Mouse (Mus musculus): Measurements from ENCODE around the gene Zfp282. TPM values are rescaled to one million over a fixed set of nuclear protein-coding genes. Genes with fewer than 3 reads are reported as not detected.

The Zfp282 gene
- polyA plus RNA-seq, 1 experiment from 2014 or later = 13.1 TPM

GRCm38 (mm10) chr6:47906326-47906725 lies 29.3 kb downstream of the Zfp282 start:
- Histone ChIP-seq H3K9me3 (ENCODE audit: control insufficient read depth, low read length) (no peaks in the 10 kb centered on the region), H3K27ac (ENCODE audit: low read depth, low read length) (no peak overlapping the region), H3K9ac (ENCODE audit: low read depth, low read length) (no peak overlapping the region), H3K4me2 (replicated peaks; ENCODE audit: low read depth, low read length) (no peak overlapping the region), H3K4me3 (ENCODE audit: low read depth, low read length) (no peak overlapping the region), H3K4me1 (replicated peaks; ENCODE audit: control insufficient read depth, insufficient read depth, low read length) (no peaks in the 10 kb centered on the region), H3K36me3 (ENCODE audit: control insufficient read depth, insufficient read depth, low read length) (peaks cover 7% of the 10 kb centered on the region; the same call in 1 of the 2 replicates), H3K27me3 (ENCODE audit: control insufficient read depth, insufficient read depth, low read length) (no peaks in the 10 kb centered on the region)
- ATAC-seq (ENCODE audit: low FRiP score) (no peak), DNase-seq (ENCODE audit: low spot score) (no peak)
- WGBS = 92% methylated on average over 5 of the region's 5 CpGs

DNA sequence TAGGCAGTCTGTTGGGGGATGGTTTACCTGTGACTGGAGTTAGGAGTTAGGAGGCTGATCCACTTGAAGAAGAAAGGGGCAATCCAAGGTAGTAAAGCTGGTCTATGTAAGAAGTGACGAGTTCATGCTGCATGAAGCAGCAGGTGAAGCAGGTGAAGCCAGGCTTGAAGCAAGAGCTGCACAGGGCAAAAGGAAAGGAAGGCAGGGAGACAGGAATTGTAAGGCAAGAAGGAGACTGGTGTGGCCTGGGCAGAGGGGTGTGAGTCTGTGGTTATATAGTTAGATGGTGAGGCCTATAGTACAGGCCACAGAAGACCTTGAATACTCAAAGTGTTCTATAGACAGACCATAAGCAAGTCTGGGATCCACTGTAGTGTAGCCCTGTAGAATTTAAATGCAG lies 32.0 kb downstream of the Zfp282 start:
- 92% methylated on average over 1 of the region's 1 CpGs for whole genome bisulfite sequencing
- Histone ChIP-seq H3K4me2 (replicated peaks; ENCODE audit: low read depth, low read length) (no peak overlapping the region), H3K36me3 (ENCODE audit: control insufficient read depth, insufficient read depth, low read length) (peaks cover 3% of the 10 kb centered on the region; the same call in 1 of the 2 replicates), H3K4me1 (replicated peaks; ENCODE audit: control insufficient read depth, insufficient read depth, low read length) (no peaks in the 10 kb centered on the region), H3K4me3 (ENCODE audit: low read depth, low read length) (no peak overlapping the region), H3K27me3 (ENCODE audit: control insufficient read depth, insufficient read depth, low read length) (no peaks in the 10 kb centered on the region), H3K9ac (ENCODE audit: low read depth, low read length) (no peak overlapping the region), H3K27ac (ENCODE audit: low read depth, low read length) (no peak overlapping the region), H3K9me3 (ENCODE audit: control insufficient read depth, low read length) (no peaks in the 10 kb centered on the region)
- ATAC-seq (ENCODE audit: low FRiP score) (no peak), DNase-seq (ENCODE audit: low spot score) (no peak)

DNA sequence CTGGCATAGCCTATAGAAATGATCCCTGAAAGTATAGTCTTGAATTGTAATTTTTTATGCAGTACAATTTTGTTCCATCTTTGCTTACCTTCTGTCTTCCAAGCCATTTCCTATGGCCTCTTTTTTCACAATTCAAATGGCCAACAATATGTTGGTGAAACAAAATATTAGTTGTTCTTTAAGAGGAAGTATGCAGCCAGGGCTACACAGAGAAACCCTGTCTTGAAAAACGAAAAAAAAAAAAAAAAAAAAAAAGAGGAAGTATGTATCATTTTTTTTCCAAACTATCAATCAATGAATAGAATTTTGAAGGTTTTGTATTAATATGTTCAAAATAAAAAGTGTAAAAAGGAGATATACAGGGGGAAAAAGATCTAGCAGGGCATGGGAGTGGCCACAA lies 34.6 kb downstream of the Zfp282 start:
- ATAC-seq (ENCODE audit: low FRiP score) = no peak
- Histone ChIP-seq H3K9me3 (ENCODE audit: control insufficient read depth, low read length) (no peaks in the 10 kb centered on the region), H3K27me3 (ENCODE audit: control insufficient read depth, insufficient read depth, low read length) (no peaks in the 10 kb centered on the region), H3K4me1 (replicated peaks; ENCODE audit: control insufficient read depth, insufficient read depth, low read length) (no peaks in the 10 kb centered on the region), H3K36me3 (ENCODE audit: control insufficient read depth, insufficient read depth, low read length) (no peaks in the 10 kb centered on the region), H3K9ac (ENCODE audit: low read depth, low read length) (no peak overlapping the region), H3K4me2 (replicated peaks; ENCODE audit: low read depth, low read length) (no peak overlapping the region), H3K27ac (ENCODE audit: low read depth, low read length) (no peak overlapping the region), H3K4me3 (ENCODE audit: low read depth, low read length) (no peak overlapping the region)
- WGBS = 65% methylated on average over 1 of the region's 1 CpGs
- DNase-seq (ENCODE audit: low spot score) = no peak

GRCm38 (mm10) chr6:47912991-47913390 lies 36.0 kb downstream of the Zfp282 start:
- 66% methylated on average over 3 of the region's 3 CpGs for WGBS
- H3K4me3 ChIP-seq (ENCODE audit: low read depth, low read length) = no peak overlapping the region
- H3K9me3 ChIP-seq (ENCODE audit: control insufficient read depth, low read length) = no peaks in the 10 kb centered on the region
- DNase-seq (ENCODE audit: low spot score) (no peak), ATAC-seq (ENCODE audit: low FRiP score) (no peak)
- no peaks in the 10 kb centered on the region for H3K36me3 ChIP-seq (ENCODE audit: control insufficient read depth, insufficient read depth, low read length)
- no peak overlapping the region for H3K9ac ChIP-seq (ENCODE audit: low read depth, low read length)
- no peaks in the 10 kb centered on the region for H3K27me3 ChIP-seq (ENCODE audit: control insufficient read depth, insufficient read depth, low read length)
- no peak overlapping the region for H3K27ac ChIP-seq (ENCODE audit: low read depth, low read length)
- H3K4me2 ChIP-seq (replicated peaks; ENCODE audit: low read depth, low read length) = no peak overlapping the region
- H3K4me1 ChIP-seq (replicated peaks; ENCODE audit: control insufficient read depth, insufficient read depth, low read length) = no peaks in the 10 kb centered on the region

- WGBS = 86% methylated on average over 5 of the region's 5 CpGs
- Histone ChIP-seq H3K27ac (ENCODE audit: low read depth, low read length) (no peak overlapping the region), H3K4me2 (replicated peaks; ENCODE audit: low read depth, low read length) (no peak overlapping the region), H3K36me3 (ENCODE audit: control insufficient read depth, insufficient read depth, low read length) (no peaks in the 10 kb centered on the region), H3K27me3 (ENCODE audit: control insufficient read depth, insufficient read depth, low read length) (no peaks in the 10 kb centered on the region), H3K9me3 (ENCODE audit: control insufficient read depth, low read length) (no peaks in the 10 kb centered on the region), H3K9ac (ENCODE audit: low read depth, low read length) (no peak overlapping the region), H3K4me3 (ENCODE audit: low read depth, low read length) (no peak overlapping the region), H3K4me1 (replicated peaks; ENCODE audit: control insufficient read depth, insufficient read depth, low read length) (peaks cover 3% of the 10 kb centered on the region; the same call in 1 of the 2 replicates)
- ATAC-seq (ENCODE audit: low FRiP score) (no peak), DNase-seq (ENCODE audit: low spot score) (no peak)
Measured at GRCm38 (mm10) chr6:47917051-47917450, 40.0 kb downstream of the Zfp282 start.

DNA sequence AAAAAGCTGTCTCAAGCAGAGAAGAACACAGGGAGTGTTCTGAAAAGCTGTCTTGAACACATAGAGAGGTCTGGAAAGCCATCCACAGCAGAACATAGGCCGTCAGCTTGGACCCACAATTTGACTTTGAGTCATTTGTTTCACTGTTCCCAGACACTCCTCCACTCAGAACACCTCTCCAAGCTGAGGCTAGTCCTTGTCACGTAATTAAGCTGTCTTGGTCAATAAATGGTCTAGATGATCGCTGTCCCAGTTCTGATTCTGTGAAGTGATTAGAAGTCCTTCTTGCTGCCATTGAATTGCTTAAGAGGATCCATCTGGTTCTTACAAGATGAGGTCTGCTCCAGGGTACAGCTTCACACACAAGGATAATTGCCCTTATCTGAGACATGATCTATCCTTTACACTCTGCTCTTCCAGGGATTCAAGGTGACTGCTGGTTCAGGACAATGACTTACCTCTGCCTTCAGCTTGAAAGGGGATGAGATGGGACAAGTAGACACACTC lies 41.8 kb downstream of the Zfp282 start:
- no peak overlapping the region for H3K4me3 ChIP-seq (ENCODE audit: low read depth, low read length)
- 76% methylated on average over 3 of the region's 3 CpGs for WGBS
- ATAC-seq (ENCODE audit: low FRiP score) = no peak

DNA sequence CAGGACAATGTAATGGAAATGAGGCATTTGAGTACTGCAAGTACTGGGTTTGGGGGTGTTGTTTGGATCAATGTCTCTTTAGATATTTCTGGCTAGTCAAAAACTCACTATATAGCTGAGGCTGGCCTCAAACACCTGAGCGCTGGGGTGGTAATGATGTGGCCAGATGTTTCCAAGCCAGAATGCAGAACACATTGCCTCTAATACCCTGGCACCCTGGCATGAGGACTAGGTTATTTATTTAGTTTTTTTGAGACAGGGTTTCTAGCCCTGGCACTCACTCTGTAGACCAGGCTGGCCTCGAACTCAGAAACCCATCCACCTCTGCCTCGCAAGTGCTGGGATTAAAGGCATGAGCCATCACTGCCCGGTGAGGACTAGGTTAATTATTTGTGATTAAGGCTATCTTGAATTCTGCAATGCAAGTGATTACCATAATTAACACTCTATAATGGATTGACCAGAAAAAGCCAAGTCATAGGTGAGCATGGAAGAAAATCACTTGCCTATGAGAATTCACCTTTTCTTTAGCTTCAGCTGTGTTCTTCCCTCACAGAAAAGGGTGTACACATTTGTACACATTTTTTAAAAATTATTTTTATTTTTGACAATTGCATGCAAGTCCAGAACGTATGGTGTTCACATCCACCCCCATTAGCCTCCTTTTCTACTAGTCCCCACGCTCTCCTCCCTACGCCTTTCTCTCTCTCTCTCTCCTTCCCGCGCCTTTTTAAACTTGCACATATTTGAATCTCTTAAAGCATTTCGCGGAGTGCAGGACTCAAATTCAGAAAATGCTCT lies 42.8 kb downstream of the Zfp282 start:
- Histone ChIP-seq H3K27me3 (ENCODE audit: control insufficient read depth, insufficient read depth, low read length) (no peaks in the 10 kb centered on the region), H3K9me3 (ENCODE audit: control insufficient read depth, low read length) (no peaks in the 10 kb centered on the region), H3K9ac (ENCODE audit: low read depth, low read length) (peak overlapping the region; percentile 86), H3K4me3 (ENCODE audit: low read depth, low read length) (peak overlapping the region; percentile 87), H3K4me1 (replicated peaks; ENCODE audit: control insufficient read depth, insufficient read depth, low read length) (peaks cover 3% of the 10 kb centered on the region; the same call in 1 of the 2 replicates), H3K27ac (ENCODE audit: low read depth, low read length) (peak overlapping the region; percentile 92; the same call in 1 of the 2 replicates), H3K36me3 (ENCODE audit: control insufficient read depth, insufficient read depth, low read length) (no peaks in the 10 kb centered on the region), H3K4me2 (replicated peaks; ENCODE audit: low read depth, low read length) (peak overlapping the region; percentile 33; the same call in 1 of the 2 replicates)
- ATAC-seq (ENCODE audit: low FRiP score) = peak; percentile 63; the same call in 1 of the 2 replicates
- 29% methylated on average over 11 of the region's 11 CpGs for WGBS
- no peak for DNase-seq (ENCODE audit: low spot score)

More for the DNA sequence above, 41.8 kb downstream of the Zfp282 start:
- H3K4me1 ChIP-seq (replicated peaks; ENCODE audit: control insufficient read depth, insufficient read depth, low read length) = peaks cover 3% of the 10 kb centered on the region; the same call in 1 of the 2 replicates
- no peak overlapping the region for H3K9ac ChIP-seq (ENCODE audit: low read depth, low read length)
- no peaks in the 10 kb centered on the region for H3K27me3 ChIP-seq (ENCODE audit: control insufficient read depth, insufficient read depth, low read length)
- no peak overlapping the region for H3K4me2 ChIP-seq (replicated peaks; ENCODE audit: low read depth, low read length)
- no peak overlapping the region for H3K27ac ChIP-seq (ENCODE audit: low read depth, low read length)
- H3K36me3 ChIP-seq (ENCODE audit: control insufficient read depth, insufficient read depth, low read length) = no peaks in the 10 kb centered on the region
- H3K9me3 ChIP-seq (ENCODE audit: control insufficient read depth, low read length) = no peaks in the 10 kb centered on the region
- DNase-seq (ENCODE audit: low spot score) = no peak

DNA sequence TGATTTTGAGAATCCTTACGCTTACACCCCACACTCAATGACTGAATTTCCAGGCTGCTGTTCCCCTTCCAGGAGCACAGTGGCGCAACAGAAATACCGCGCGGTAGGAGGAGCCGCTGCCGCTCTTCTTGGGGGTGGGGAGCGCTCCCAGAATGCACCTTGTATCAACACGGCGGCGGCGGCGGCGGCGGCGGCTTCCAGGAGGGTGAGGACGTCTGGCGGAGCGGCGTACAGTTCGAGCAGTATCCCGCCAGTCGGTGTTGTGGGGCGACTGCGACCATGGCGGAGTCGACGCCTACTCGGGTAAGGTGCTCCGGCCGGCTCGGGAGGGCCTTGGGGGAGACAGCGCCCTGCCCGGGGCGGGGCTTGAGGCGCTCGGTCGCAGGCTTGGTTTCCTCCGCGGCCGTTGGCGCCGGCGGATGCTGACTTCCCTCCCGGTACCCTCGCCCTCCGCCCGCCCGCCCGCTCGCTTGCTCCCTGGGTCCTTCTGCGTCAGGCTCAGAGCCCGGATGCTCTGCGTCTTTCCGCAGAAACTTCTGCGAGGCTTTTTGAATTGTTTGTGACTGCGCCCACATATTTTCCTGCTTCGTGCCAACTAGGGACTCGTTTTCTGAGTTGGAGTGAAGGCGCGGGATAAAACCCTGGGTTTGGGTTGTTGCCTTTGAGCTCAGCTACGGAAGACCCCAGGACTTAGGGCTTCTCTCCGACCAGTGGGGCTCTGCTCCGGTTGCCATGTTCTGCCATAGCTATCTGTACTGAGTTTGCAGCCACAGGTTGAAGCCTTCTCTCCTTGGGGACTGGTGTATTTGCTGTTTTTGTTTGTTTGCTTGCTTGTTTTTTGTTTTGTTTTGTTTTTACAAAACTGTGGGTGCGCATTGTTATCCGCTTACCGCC lies 43.7 kb downstream of the Zfp282 start, which contains the start of gene Zfp212:
TSS of gene Zfp212 (plus strand) at position 30 of the 894 bp plus-strand sequence.
- ATAC-seq (ENCODE audit: low FRiP score) (peak; percentile 94), DNase-seq (ENCODE audit: low spot score) (peak; percentile 92)
- peaks cover 3% of the 10 kb centered on the region; the same call in 1 of the 2 replicates for H3K4me1 ChIP-seq (replicated peaks; ENCODE audit: control insufficient read depth, insufficient read depth, low read length)
- H3K36me3 ChIP-seq (ENCODE audit: control insufficient read depth, insufficient read depth, low read length) = no peaks in the 10 kb centered on the region
- peak within 1 kb of the TSS; percentile 87 for H3K4me3 ChIP-seq (ENCODE audit: low read depth, low read length)
- no peaks in the 10 kb centered on the region for H3K9me3 ChIP-seq (ENCODE audit: control insufficient read depth, low read length)
- peak within 1 kb of the TSS; percentile 92 for H3K27ac ChIP-seq (ENCODE audit: low read depth, low read length)
- no peaks in the 10 kb centered on the region for H3K27me3 ChIP-seq (ENCODE audit: control insufficient read depth, insufficient read depth, low read length)
- under 1% methylated on average over 56 of the region's 67 CpGs for WGBS
- peak within 1 kb of the TSS; percentile 56 for H3K4me2 ChIP-seq (replicated peaks; ENCODE audit: low read depth, low read length)
- peak within 1 kb of the TSS; percentile 86 for H3K9ac ChIP-seq (ENCODE audit: low read depth, low read length)

Data from hindbrain, embryonic 11.5 days (tissue).